ENCODE assay signal across 8 mouse cellular contexts in the genomic region with DNA sequence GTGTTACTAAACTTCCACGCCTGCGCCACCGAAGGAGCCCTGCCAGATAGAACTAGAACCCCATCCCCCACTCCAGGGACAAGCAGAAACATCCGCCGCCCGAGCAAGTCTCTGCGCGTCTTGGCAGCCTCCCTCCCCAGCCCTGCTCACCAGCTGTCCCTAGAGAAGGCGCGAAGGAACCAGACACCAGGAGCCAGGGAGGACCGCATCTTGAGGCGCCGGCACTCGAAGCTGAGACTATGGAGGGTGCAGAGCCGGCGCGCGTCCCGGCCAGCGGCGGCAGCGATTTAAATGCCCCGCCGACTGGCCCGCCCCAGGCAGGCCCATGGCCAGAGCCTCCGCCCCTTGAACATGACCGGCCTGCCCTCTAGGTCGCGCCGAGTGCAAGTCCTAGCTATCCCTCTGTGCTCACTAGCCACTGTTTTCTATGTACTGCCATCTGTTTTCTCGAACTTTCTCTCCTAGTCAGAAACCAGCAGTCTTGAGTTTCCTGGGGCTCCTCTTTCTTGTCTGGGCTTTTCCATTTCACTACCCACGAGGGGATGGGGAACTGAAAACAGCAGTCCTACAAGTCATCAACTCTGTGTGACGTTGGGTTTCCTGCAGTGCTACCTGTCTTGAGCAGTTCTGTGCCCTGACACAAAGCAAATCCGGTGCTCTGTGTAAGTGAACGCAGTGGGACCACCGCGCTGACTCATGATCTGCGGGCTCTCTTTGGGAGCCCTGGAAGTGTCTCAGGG. TPM values are rescaled to one million over a fixed set of nuclear protein-coding genes. Genes with fewer than 3 reads are reported as not detected.
DNase-seq lines count a peak whose midpoint lies in the region; ATAC-seq and TF ChIP-seq lines count a peak whose summit lies in the region.

A gene (minus strand): TSS at position 590 of the 740 bp plus-strand sequence.

- no peak for TF ChIP-seq CTCF in C2C12 (IDR thresholded peaks at IDR 0.05; ENCODE audit: control insufficient read depth, insufficient read depth, insufficient read length)

- H3K36me3 ChIP-seq in C2C12 (ENCODE audit: control insufficient read depth, insufficient read depth): no peaks in the 10 kb centered on the region
- H3K36me3 ChIP-seq in forebrain, embryonic 11.5 days (ENCODE audit: control insufficient read depth, insufficient read depth, low read length): no peaks in the 10 kb centered on the region
- no peaks in the 10 kb centered on the region for H3K36me3 ChIP-seq in heart, embryonic 16.5 days (ENCODE audit: control insufficient read depth, insufficient read depth)
- H3K36me3 ChIP-seq in liver, embryonic 13.5 days: no peaks in the 10 kb centered on the region

- peak; percentile 71 for ATAC-seq in forebrain, embryonic 11.5 days (replicated peaks; ENCODE audit: low FRiP score)
- ATAC-seq in heart, embryonic 16.5 days (replicated peaks; ENCODE audit: extremely low read depth, insufficient read depth, low FRiP score): peak; percentile 82
- ATAC-seq in liver, embryonic 13.5 days (ENCODE audit: low read depth): peak; percentile 82

- H3K27ac ChIP-seq in forebrain, embryonic 11.5 days (ENCODE audit: low read depth, low read length): no peak within 1 kb of the TSS
- H3K27ac ChIP-seq in heart, embryonic 16.5 days (ENCODE audit: low read length): peak within 1 kb of the TSS; percentile 62
- H3K27ac ChIP-seq in liver, embryonic 13.5 days: no peak within 1 kb of the TSS

- H3K4me3 ChIP-seq in C2C12 (ENCODE audit: insufficient read depth, poor library complexity, severe bottlenecking): peak within 1 kb of the TSS; percentile 21
- H3K4me3 ChIP-seq in forebrain, embryonic 11.5 days (ENCODE audit: low read depth, low read length): peak within 1 kb of the TSS; percentile 39
- H3K4me3 ChIP-seq in heart, embryonic 16.5 days (ENCODE audit: low read length): peak within 1 kb of the TSS; percentile 65
- peak within 1 kb of the TSS; percentile 51 for H3K4me3 ChIP-seq in liver, embryonic 13.5 days (replicated peaks)

- 4% methylated on average over 38 of the region's 38 CpGs for WGBS in forebrain, embryonic 11.5 days
- 1% methylated on average over 38 of the region's 38 CpGs for WGBS in heart, embryonic 16.5 days
- WGBS in liver, embryonic 13.5 days (ENCODE audit: insufficient replicate concordance): 2% methylated on average over 38 of the region's 38 CpGs

- H3ac ChIP-seq in C2C12 (ENCODE audit: control insufficient read depth, insufficient read length, low read depth): peak within 1 kb of the TSS; percentile 35

- peak within 1 kb of the TSS; percentile 90 for H3K4me2 ChIP-seq in forebrain, embryonic 11.5 days (ENCODE audit: low read depth, low read length, severe bottlenecking)
- H3K4me2 ChIP-seq in heart, embryonic 16.5 days (ENCODE audit: low read depth, low read length): peak within 1 kb of the TSS; percentile 98
- H3K4me2 ChIP-seq in liver, embryonic 13.5 days: peak within 1 kb of the TSS; percentile 59

- DNase-seq in adrenal gland, postnatal 36 days: peak; percentile 81 to 88
- peak; percentile 70 for DNase-seq in forebrain, embryonic 11.5 days (ENCODE audit: low spot score)
- peak; percentile 77 for DNase-seq in kidney, postnatal 14 days
- DNase-seq in liver, embryonic 13.5 days: no peak
- DNase-seq in natural killer cell, adult 2 months (ENCODE audit: low spot score in 2 of 2): peak; percentile 39 to 69
- DNase-seq in telencephalon, adult 2 months (ENCODE audit: low read depth, low spot score): peak; percentile 68

- H3K4me1 ChIP-seq in forebrain, embryonic 11.5 days (replicated peaks; ENCODE audit: control insufficient read depth, insufficient read depth, low read length): peaks cover 8% of the 10 kb centered on the region; the same call in 1 of the 2 replicates
- H3K4me1 ChIP-seq in heart, embryonic 16.5 days (ENCODE audit: control insufficient read depth, insufficient read depth, low read length): peaks cover 9% of the 10 kb centered on the region
- peaks cover 6% of the 10 kb centered on the region for H3K4me1 ChIP-seq in liver, embryonic 13.5 days (replicated peaks)

- H3K9me3 ChIP-seq in forebrain, embryonic 11.5 days (ENCODE audit: control insufficient read depth, low read length): no peaks in the 10 kb centered on the region
- H3K9me3 ChIP-seq in heart, embryonic 16.5 days (replicated peaks; ENCODE audit: control insufficient read depth, low read length): no peaks in the 10 kb centered on the region
- H3K9me3 ChIP-seq in liver, embryonic 13.5 days (replicated peaks): no peaks in the 10 kb centered on the region

- no peaks in the 10 kb centered on the region for H3K79me3 ChIP-seq in C2C12 (ENCODE audit: low read depth)

- no peaks in the 10 kb centered on the region for H3K79me2 ChIP-seq in C2C12 (ENCODE audit: control insufficient read depth, insufficient read depth)

- H3K27me3 ChIP-seq in C2C12 (ENCODE audit: control insufficient read depth, insufficient read depth, insufficient read length): no peaks in the 10 kb centered on the region
- H3K27me3 ChIP-seq in forebrain, embryonic 11.5 days (ENCODE audit: control insufficient read depth, insufficient read depth, low read length): no peaks in the 10 kb centered on the region
- no peaks in the 10 kb centered on the region for H3K27me3 ChIP-seq in heart, embryonic 16.5 days (ENCODE audit: control insufficient read depth, insufficient read depth, low read length)
- H3K27me3 ChIP-seq in liver, embryonic 13.5 days: peaks cover 26% of the 10 kb centered on the region

- H3K9ac ChIP-seq in forebrain, embryonic 11.5 days (ENCODE audit: low read length): peak within 1 kb of the TSS; percentile 61
- peak within 1 kb of the TSS; percentile 73 for H3K9ac ChIP-seq in heart, embryonic 16.5 days (ENCODE audit: low read length)
- peak within 1 kb of the TSS; percentile 29; the same call in 1 of the 2 replicates for H3K9ac ChIP-seq in liver, embryonic 13.5 days

TF ChIP-seq in C2C12, 6 proteins besides CTCF, POLR2A, EP300 and RAD21:
- no peak for TF ChIP-seq MAX (IDR thresholded peaks at IDR 0.05)
- TF ChIP-seq CEBPB (IDR thresholded peaks at IDR 0.05; ENCODE audit: low read depth): no peak
- TF ChIP-seq FOSL1 (IDR thresholded peaks at IDR 0.05; ENCODE audit: insufficient read depth, low read length, poor library complexity, severe bottlenecking): no peak
- no peak for TF ChIP-seq MYOG (IDR thresholded peaks at IDR 0.05; ENCODE audit: control insufficient read depth, extremely low read depth, insufficient read length)
- TF ChIP-seq MYOD1 (IDR thresholded peaks at IDR 0.05; ENCODE audit: control insufficient read depth, insufficient read length, low read depth): no peak

RNA-seq across cellular contexts. Expression of the gene that starts here (rescaled TPM):
- polyA plus RNA-seq in C2C12 (2012; fragmentation: generic; extraction: Trizol): 4.2 TPM
- 10 to 100 TPM; 49.0 to 53.7 TPM for total RNA-seq in adrenal gland, postnatal 36 days (2021)
- polyA plus RNA-seq in forebrain, embryonic 11.5 days (2014; fragmentation: Nextera tagmentation; extraction: Ambion mirVana): 1.4 and 2.2 TPM in 2 replicates
- 1.6 and 2.5 TPM in 2 replicates for polyA plus RNA-seq in heart, embryonic 16.5 days (2015; fragmentation: Nextera tagmentation; extraction: Ambion mirVana)
- 1.5 and 1.7 TPM in 2 replicates for polyA plus RNA-seq in liver, embryonic 13.5 days (2015; fragmentation: Nextera tagmentation; extraction: Ambion mirVana)
